Comparison of ENCODE assay signal across 18 mouse cellular contexts in genomic region chr2:169767281-169767680, GRCm38 (mm10).
"Had no signal": no experiment of that assay in that cellular context is flagged by ENCODE, and none has a peak within 500 bp of the region (broad histone marks: within the 10 kb centered on the region; RNA-seq: fewer than 3 reads in every experiment).

No protein-coding gene starts in this region.

- H3K4me3 ChIP-seq: midbrain, embryonic 10.5 days; midbrain, embryonic 13.5 days; midbrain, embryonic 15.5 days; myocyte; neural tube, embryonic 13.5 days; neural tube, embryonic 15.5 days had no signal

- H3K36me3 ChIP-seq: midbrain, embryonic 10.5 days; midbrain, embryonic 13.5 days; midbrain, embryonic 15.5 days; neural tube, embryonic 15.5 days had no signal

- H3K9ac ChIP-seq: lung, embryonic 14.5 days; midbrain, embryonic 13.5 days; midbrain, embryonic 15.5 days; neural tube, embryonic 13.5 days; neural tube, embryonic 15.5 days had no signal

- H3K27ac ChIP-seq: midbrain, embryonic 10.5 days; midbrain, embryonic 13.5 days; midbrain, embryonic 15.5 days; neural tube, embryonic 13.5 days; neural tube, embryonic 15.5 days had no signal

- H3K4me1 ChIP-seq: midbrain, embryonic 10.5 days; midbrain, embryonic 13.5 days; midbrain, embryonic 15.5 days had no signal

- DNase-seq: lung, adult 18-20 months; lung, embryonic 14.5 days; lung, postnatal 10 days; lung, postnatal 4 days; retina, postnatal 1 day; right cerebral cortex, adult 18-20 months; right cerebral cortex, postnatal 25 days; right cerebral cortex, postnatal 4 days; spleen, adult 18-20 months; thymus, adult 18-20 months; thymus, postnatal 14 days; thymus, postnatal 4 days had no signal

- H3K9me3 ChIP-seq: midbrain, embryonic 10.5 days; midbrain, embryonic 13.5 days; midbrain, embryonic 15.5 days; neural tube, embryonic 13.5 days; neural tube, embryonic 15.5 days had no signal

- H3K4me2 ChIP-seq: lung, embryonic 14.5 days; midbrain, embryonic 13.5 days; midbrain, embryonic 15.5 days; neural tube, embryonic 13.5 days; neural tube, embryonic 15.5 days had no signal

- ATAC-seq: midbrain, embryonic 13.5 days; midbrain, embryonic 15.5 days had no signal

- H3K27me3 ChIP-seq: midbrain, embryonic 13.5 days; midbrain, embryonic 15.5 days; neural tube, embryonic 13.5 days; neural tube, embryonic 15.5 days had no signal
